Mouse (Mus musculus) limb, embryonic 11.5 days (tissue): ENCODE data around the gene Vmn2r21. TPM values are rescaled to one million over a fixed set of nuclear protein-coding genes. Genes with fewer than 3 reads are reported as not detected.

ENCODE experiments used
- polyA plus RNA-seq: library from polyadenylated mRNA; unstranded; fragments of >200 nt; fragmentation: Nextera tagmentation; extraction: Ambion mirVana; gene quantifications from 2 replicates; pipeline ENCODE4 v1.2.1, GENCODE M21; 2014

Vmn2r21 gene
- polyA plus RNA-seq, 1 experiment from 2014 or later, result not detected

Other genes starting within 250 kb of the Vmn2r21 start
- not detected in 2 replicates for gene Clec4e, start 243.5 kb downstream of the Vmn2r21 start, polyA plus RNA-seq
- gene Vmn2r19, start 225.1 kb downstream of the Vmn2r21 start, polyA plus RNA-seq, result not detected in 2 replicates
- not detected in 2 replicates for gene Vmn2r20, start 115.3 kb downstream of the Vmn2r21 start, polyA plus RNA-seq
- gene Vmn2r22, start 117.3 kb upstream of the Vmn2r21 start, polyA plus RNA-seq, result not detected in 2 replicates
- not detected in 2 replicates for gene Vmn2r23, start 169.3 kb upstream of the Vmn2r21 start, polyA plus RNA-seq
- not detected in 2 replicates for gene Vmn2r24, start 245.5 kb upstream of the Vmn2r21 start, polyA plus RNA-seq